Mouse (Mus musculus) limb, embryonic 10.5 days (tissue): ENCODE data around the gene BC048403. TPM values are rescaled to one million over a fixed set of nuclear protein-coding genes. Genes with fewer than 3 reads are reported as not detected.

ENCODE experiments used
- DNase-seq: peaks from one replicate; pipeline ENCODE4 v3.0.0-alpha.2; 2017; ENCODE audit warnings: low spot score
- H3K27ac ChIP-seq: fragments of 300-500 bp; sonication (generic); 2 replicates; pipeline ENCODE4 v1.5.1; 2016; ENCODE audit warnings: mild to moderate bottlenecking
- H3K27me3 ChIP-seq: fragments of 300-500 bp; sonication (generic); 2 replicates; pipeline ENCODE4 v1.6.1; 2016; ENCODE audit warnings: low read depth, mild to moderate bottlenecking; ENCODE audit not compliant: poor library complexity, severe bottlenecking
- H3K36me3 ChIP-seq: fragments of 300-500 bp; sonication (generic); 2 replicates; pipeline ENCODE4 v1.6.1; 2016; ENCODE audit warnings: mild to moderate bottlenecking, moderate library complexity
- H3K4me1 ChIP-seq: fragments of 300-500 bp; sonication (generic); 2 replicates; pipeline ENCODE4 v1.6.1; 2016
- H3K4me3 ChIP-seq: fragments of 300-500 bp; sonication (generic); 2 replicates; pipeline ENCODE4 v1.5.1; 2016; ENCODE audit warnings: mild to moderate bottlenecking, moderate library complexity
- H3K9me3 ChIP-seq: fragments of 300-500 bp; sonication (generic); replicated peaks from 2 replicates; pipeline ENCODE4 v1.6.1; 2016; ENCODE audit warnings: mild to moderate bottlenecking
- WGBS: fragments of 180-500 bp; shearing (Covaris S2); methylation state at CpG from one replicate; pipeline ENCODE4 v1.1.7; 2016; 5-methylcytosine and 5-hydroxymethylcytosine counted together
- polyA plus RNA-seq: library from polyadenylated mRNA; unstranded; fragments of >200 nt; fragmentation: Nextera tagmentation; extraction: Ambion mirVana; gene quantifications from 2 replicates; pipeline ENCODE4 v1.2.1, GENCODE M21; 2016

The BC048403 gene
- polyA plus RNA-seq, 1 experiment from 2014 or later = 2.9 TPM

- Histone ChIP-seq H3K4me3 (no peak overlapping the region), H3K27me3 (no peaks in the 10 kb centered on the region), H3K4me1 (peaks cover 10% of the 10 kb centered on the region), H3K9me3 (no peaks in the 10 kb centered on the region), H3K36me3 (peaks cover 11% of the 10 kb centered on the region; the same call in 1 of the 2 replicates), H3K27ac (no peak overlapping the region; the same call in 1 of the 2 replicates)
- no peak for DNase-seq
- 90% methylated on average over 8 of the region's 8 CpGs for WGBS
These were observed 56.5 kb downstream of the BC048403 start for GRCm38 (mm10) chr10:121796027-121796802.

- no peaks in the 10 kb centered on the region for H3K27me3 ChIP-seq
- no peak overlapping the region for H3K27ac ChIP-seq
- DNase-seq = no peak
- no peak overlapping the region for H3K4me3 ChIP-seq
- H3K9me3 ChIP-seq = no peaks in the 10 kb centered on the region
- H3K4me1 ChIP-seq = peaks cover 10% of the 10 kb centered on the region
- WGBS = 95% methylated on average over 13 of the region's 13 CpGs
- peaks cover 10% of the 10 kb centered on the region; the same call in 1 of the 2 replicates for H3K36me3 ChIP-seq
These were observed 60.3 kb downstream of the BC048403 start for GRCm38 (mm10) chr10:121800041-121800440.

Other genes with a start within 250 kb of the BC048403 start
- 25.1 and 29.9 TPM in 2 replicates for gene Tbk1, start 153.2 kb upstream of the BC048403 start, polyA plus RNA-seq
- gene Xpot, start 113.6 kb upstream of the BC048403 start, polyA plus RNA-seq = 58.0 and 63.7 TPM in 2 replicates
- gene D930020B18Rik, start 98.3 kb upstream of the BC048403 start, polyA plus RNA-seq = 0.40 and 0.53 TPM in 2 replicates